Mouse (Mus musculus) forebrain, embryonic 15.5 days (tissue): ENCODE data around the gene Sparcl1. TPM values are rescaled to one million over a fixed set of nuclear protein-coding genes. Genes with fewer than 3 reads are reported as not detected.
A peak's percentile ranks its signal among the peaks of the same experiment; 100 is the strongest.

Experiments
- ATAC-seq: fragments of 200-750 bp; cut with Nextera tagmentation; replicated peaks from 2 replicates; pipeline ENCODE4 v1.8.0; 2017; ENCODE audit warnings: mild to moderate bottlenecking, moderate TSS enrichment, moderate library complexity
- H3K27ac ChIP-seq: fragments of 300-500 bp; sonication (generic); replicated peaks from 2 replicates; pipeline ENCODE4 v1.5.1; 2015; ENCODE audit warnings: mild to moderate bottlenecking, inconsistent platforms
- H3K27me3 ChIP-seq: fragments of 300-500 bp; sonication (generic); 2 replicates; pipeline ENCODE4 v1.6.1; 2015; ENCODE audit warnings: inconsistent platforms
- H3K36me3 ChIP-seq: fragments of 300-500 bp; sonication (generic); 2 replicates; pipeline ENCODE4 v1.6.1; 2015; ENCODE audit warnings: mild to moderate bottlenecking, inconsistent platforms
- H3K4me1 ChIP-seq: fragments of 300-500 bp; sonication (generic); 2 replicates; pipeline ENCODE4 v1.6.1; 2015; ENCODE audit warnings: inconsistent platforms
- H3K4me2 ChIP-seq: fragments of 300-500 bp; sonication (generic); replicated peaks from 2 replicates; pipeline ENCODE4 v1.6.1; 2015; ENCODE audit warnings: mild to moderate bottlenecking, inconsistent platforms
- H3K4me3 ChIP-seq: fragments of 300-500 bp; sonication (generic); 2 replicates; pipeline ENCODE4 v1.5.1; 2015; ENCODE audit warnings: mild to moderate bottlenecking, inconsistent platforms
- H3K9ac ChIP-seq: fragments of 300-500 bp; sonication (generic); replicated peaks from 2 replicates; pipeline ENCODE4 v1.6.1; 2015; ENCODE audit warnings: mild to moderate bottlenecking, inconsistent platforms
- H3K9me3 ChIP-seq: fragments of 300-500 bp; sonication (generic); 2 replicates; pipeline ENCODE4 v1.6.1; 2016; ENCODE audit warnings: inconsistent platforms
- WGBS: fragments of 180-500 bp; shearing (Covaris S2); methylation state at CpG from one replicate; pipeline ENCODE4 v1.1.7; 2015; ENCODE audit warnings: mixed read lengths; 5-methylcytosine and 5-hydroxymethylcytosine counted together
- polyA plus RNA-seq: library from polyadenylated mRNA; unstranded; fragments of >200 nt; fragmentation: Nextera tagmentation; extraction: Ambion mirVana; gene quantifications from 2 replicates; pipeline ENCODE4 v1.2.1, GENCODE M21; 2015

Sparcl1 gene
- polyA plus RNA-seq: 84.2 and 92.8 TPM in 2 replicates

DNA sequence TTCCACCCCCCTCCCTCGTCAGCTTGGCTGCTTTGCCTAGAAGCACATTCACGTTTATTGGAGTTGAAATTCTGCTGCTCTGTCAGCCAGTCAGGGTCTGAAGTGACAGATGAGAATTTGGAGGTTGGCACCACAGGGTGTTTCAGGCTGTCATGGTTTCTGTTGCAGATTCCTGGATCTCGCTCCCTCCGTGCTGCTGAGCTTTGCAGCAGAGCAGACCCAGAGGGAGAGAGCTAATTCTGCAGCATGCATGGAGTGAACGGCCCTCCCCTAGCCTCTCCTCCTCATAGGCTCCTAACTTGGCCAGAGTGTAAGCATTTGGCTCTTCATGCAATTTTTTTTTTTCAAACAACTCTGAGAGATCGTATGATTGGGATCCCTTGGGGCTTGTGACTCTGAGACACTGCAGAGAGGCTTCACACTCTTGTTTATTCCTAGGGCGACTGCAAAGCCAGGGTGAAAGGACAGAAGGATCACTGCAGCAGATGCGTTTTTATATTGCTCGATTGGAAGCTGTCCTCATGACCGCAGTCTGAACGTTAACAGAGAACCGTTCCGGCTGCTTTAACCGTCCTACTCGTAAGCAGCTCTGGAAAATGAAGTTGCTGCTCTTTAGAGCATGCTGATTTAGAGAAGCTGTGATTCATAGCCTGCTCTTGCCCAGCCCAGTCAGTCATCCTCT, at the start of gene Sparcl1:
Sparcl1 (minus strand) TSS at position 243 of the 682 bp plus-strand sequence.
- H3K27ac ChIP-seq: peak within 1 kb of the TSS; percentile 81
- peak within 1 kb of the TSS; percentile 23 for H3K4me3 ChIP-seq
- H3K4me2 ChIP-seq: peak within 1 kb of the TSS; percentile 36
- H3K9ac ChIP-seq: peak within 1 kb of the TSS; percentile 26; the same call in 1 of the 2 replicates
- peak; percentile 67 for ATAC-seq
- H3K9me3 ChIP-seq: no peaks in the 10 kb centered on the region
- H3K4me1 ChIP-seq: peaks cover 59% of the 10 kb centered on the region
- H3K36me3 ChIP-seq: no peaks in the 10 kb centered on the region
- 27% methylated on average over 15 of the region's 15 CpGs for WGBS
- H3K27me3 ChIP-seq: no peaks in the 10 kb centered on the region

DNA sequence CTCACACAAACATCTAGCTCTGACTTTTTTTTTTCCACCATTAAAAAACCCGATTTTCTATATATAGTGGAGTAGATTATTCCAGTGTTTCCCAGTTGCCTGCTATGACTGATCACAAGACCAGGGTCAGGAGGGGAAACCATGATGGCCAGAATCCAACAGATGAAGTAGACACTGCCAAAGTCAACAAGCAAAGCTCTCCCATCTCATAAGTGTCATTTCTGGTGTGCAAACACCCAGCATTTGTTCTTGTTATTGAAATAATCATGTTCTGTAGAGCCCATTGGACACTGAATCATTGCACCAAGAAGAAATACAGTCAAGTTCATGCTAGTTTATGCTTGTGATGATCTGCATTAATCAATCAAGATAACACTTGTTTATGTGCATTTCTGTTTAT, 47.9 kb upstream of the Sparcl1 start:
- WGBS: 84% methylated on average over 1 of the region's 1 CpGs
- Histone ChIP-seq H3K9ac (no peak overlapping the region), H3K9me3 (no peaks in the 10 kb centered on the region), H3K36me3 (no peaks in the 10 kb centered on the region), H3K27ac (no peak overlapping the region), H3K4me2 (no peak overlapping the region), H3K4me1 (no peaks in the 10 kb centered on the region), H3K4me3 (no peak overlapping the region), H3K27me3 (no peaks in the 10 kb centered on the region)
- no peak for ATAC-seq

DNA sequence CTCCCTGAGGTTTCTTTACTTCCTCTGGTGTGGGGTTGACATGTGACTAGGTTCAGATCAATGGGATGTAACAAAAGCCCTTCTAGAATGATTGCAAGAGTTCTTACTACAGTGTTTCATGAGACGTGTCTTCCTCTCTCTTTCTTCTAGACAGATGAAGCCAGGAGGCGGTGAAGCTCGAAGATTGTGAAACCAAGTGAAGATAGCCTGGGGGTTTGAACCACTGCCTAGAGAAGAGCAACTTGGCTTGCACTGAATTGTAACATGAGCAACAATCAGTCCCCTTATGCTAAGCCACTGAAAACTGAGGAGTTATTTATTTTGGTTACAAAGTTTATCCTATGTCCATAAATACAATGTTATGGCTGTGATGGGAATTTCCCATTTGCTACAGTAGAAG, 47.0 kb upstream of the Sparcl1 start:
- Histone ChIP-seq H3K4me3 (no peak overlapping the region), H3K36me3 (no peaks in the 10 kb centered on the region), H3K4me2 (no peak overlapping the region), H3K27ac (no peak overlapping the region), H3K9ac (no peak overlapping the region), H3K4me1 (no peaks in the 10 kb centered on the region), H3K9me3 (no peaks in the 10 kb centered on the region), H3K27me3 (no peaks in the 10 kb centered on the region)
- WGBS: 69% methylated on average over 3 of the region's 3 CpGs
- no peak for ATAC-seq

DNA sequence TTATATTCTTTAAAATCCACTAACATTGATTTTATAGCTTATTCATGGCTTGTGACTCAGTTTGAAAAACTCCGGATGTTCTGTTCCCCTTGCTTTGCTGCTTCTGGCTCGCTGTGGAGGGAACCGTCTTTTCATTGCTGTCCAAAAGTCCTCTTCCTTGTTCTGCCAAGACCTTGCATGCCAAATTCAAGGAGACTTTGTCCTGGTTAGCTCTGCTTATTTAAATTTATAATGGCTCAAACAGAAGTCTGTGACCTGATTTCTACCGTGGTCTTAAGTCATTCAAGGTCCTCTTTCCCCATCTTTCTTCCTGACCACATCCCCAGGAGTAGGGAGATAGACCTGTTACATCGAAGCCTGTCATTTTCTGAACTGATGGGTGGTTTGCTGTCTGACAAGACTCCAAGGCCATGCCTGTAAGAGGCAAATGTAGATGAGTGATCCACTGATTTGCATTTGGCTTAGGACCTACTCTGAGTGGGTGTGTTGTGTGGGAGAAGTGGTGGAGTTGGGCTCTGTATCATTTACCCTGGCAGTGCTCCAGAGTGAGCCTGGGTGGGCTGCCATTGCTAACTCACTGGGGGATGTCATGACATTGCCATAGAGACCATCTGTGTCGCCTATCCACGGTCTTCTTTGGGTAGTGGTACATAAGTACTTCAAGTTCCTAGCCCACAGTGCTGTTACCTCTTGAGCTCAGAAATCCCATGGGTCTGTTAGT, 45.0 kb upstream of the Sparcl1 start:
- Histone ChIP-seq H3K9ac (no peak overlapping the region), H3K36me3 (no peaks in the 10 kb centered on the region), H3K4me2 (no peak overlapping the region), H3K27ac (no peak overlapping the region), H3K4me3 (no peak overlapping the region), H3K4me1 (no peaks in the 10 kb centered on the region), H3K9me3 (no peaks in the 10 kb centered on the region), H3K27me3 (no peaks in the 10 kb centered on the region)
- no peak for ATAC-seq
- 75% methylated on average over 7 of the region's 7 CpGs for WGBS

DNA sequence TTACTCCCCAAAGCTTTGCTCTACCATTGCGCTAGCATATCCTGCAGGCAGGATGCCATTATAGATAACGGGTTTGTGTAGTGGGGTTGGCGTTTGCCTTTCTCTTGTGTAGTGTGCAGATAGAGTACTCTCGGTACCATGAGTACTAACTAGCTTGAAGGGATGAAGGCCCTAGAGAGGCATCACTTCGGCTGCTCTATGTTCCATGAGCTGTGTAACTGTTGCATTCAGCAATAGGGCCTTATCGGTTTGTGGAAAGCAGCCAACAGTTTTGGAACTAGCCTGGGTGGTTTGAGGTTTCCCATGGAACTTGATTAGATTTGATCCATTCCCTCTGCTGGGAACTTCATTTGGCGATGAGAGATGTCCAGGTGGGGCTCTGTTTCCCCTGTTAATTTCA, 44.2 kb upstream of the Sparcl1 start:
- Histone ChIP-seq H3K4me2 (no peak overlapping the region), H3K27me3 (no peaks in the 10 kb centered on the region), H3K27ac (no peak overlapping the region), H3K9me3 (no peaks in the 10 kb centered on the region), H3K4me1 (no peaks in the 10 kb centered on the region), H3K36me3 (no peaks in the 10 kb centered on the region), H3K9ac (no peak overlapping the region), H3K4me3 (no peak overlapping the region)
- no peak for ATAC-seq
- 91% methylated on average over 7 of the region's 7 CpGs for WGBS

DNA sequence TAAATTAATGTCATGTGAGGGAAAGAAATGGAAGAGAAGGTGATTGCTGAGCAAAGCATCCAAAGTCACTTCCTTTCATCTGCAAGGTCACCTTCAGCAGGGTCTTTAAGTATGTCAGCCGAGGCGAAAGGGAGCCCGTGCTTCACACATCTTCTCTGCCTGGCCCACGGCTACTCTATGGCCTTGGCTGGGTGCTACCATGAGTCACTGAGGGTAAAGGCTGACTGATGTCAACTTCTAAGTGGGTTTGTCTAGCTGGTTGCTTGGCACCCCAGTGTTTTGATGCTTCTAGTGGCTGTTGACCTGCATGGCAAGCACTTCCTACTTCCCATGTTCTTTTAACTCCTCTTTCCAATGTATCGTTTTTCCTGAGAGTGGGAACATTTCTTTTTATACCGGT, 36.7 kb upstream of the Sparcl1 start:
- Histone ChIP-seq H3K4me3 (no peak overlapping the region), H3K36me3 (no peaks in the 10 kb centered on the region), H3K27me3 (no peaks in the 10 kb centered on the region), H3K9me3 (no peaks in the 10 kb centered on the region), H3K27ac (no peak overlapping the region), H3K9ac (no peak overlapping the region), H3K4me1 (no peaks in the 10 kb centered on the region), H3K4me2 (no peak overlapping the region)
- WGBS: 93% methylated on average over 6 of the region's 6 CpGs
- ATAC-seq: no peak

DNA sequence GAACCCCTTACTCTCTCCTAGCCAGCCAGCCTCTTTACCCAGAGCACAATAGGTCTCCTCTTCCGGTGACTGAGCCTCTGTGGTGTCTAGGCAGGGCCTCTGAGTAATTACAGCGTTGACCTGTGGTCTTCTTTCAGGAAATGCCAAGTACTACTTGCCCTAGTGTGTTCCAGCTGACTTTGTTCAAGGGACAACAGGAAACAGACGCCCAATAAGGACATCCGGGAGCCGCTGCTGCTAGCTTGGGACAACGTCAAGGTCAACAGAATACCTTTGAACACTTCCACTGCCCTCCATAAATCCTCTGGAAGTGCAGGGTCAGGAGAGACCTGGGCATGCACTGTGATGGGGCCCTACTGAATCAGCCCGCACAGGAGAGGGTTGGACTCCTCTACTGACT, 35.8 kb upstream of the Sparcl1 start:
- no peak overlapping the region for H3K27ac ChIP-seq
- no peaks in the 10 kb centered on the region for H3K36me3 ChIP-seq
- ATAC-seq: no peak
- H3K4me1 ChIP-seq: no peaks in the 10 kb centered on the region
- no peaks in the 10 kb centered on the region for H3K27me3 ChIP-seq
- 82% methylated on average over 7 of the region's 7 CpGs for WGBS
- no peak overlapping the region for H3K4me2 ChIP-seq
- H3K4me3 ChIP-seq: no peak overlapping the region
- H3K9ac ChIP-seq: no peak overlapping the region
- H3K9me3 ChIP-seq: no peaks in the 10 kb centered on the region

DNA sequence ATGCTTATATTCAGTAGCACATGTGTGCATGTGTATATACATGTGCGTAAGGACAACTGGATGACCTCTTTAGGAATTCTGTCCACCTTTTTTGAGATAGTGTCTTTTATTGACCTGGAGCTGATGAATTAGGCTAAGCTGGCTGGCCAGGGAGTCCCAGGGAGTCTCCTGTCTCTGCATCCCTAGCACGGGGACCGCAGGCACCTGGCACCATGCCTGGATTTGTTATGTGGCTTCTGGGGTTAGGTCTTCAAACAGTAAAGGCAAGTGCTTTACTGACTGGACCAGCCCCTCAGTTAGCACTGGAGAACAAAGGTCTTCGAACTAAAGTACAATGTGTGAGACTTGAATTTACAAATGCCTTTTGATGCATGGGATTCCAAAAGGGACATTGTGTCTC, 30.5 kb upstream of the Sparcl1 start:
- Histone ChIP-seq H3K4me1 (no peaks in the 10 kb centered on the region), H3K9ac (no peak overlapping the region), H3K36me3 (no peaks in the 10 kb centered on the region), H3K27ac (no peak overlapping the region), H3K27me3 (no peaks in the 10 kb centered on the region), H3K4me2 (no peak overlapping the region), H3K9me3 (no peaks in the 10 kb centered on the region), H3K4me3 (no peak overlapping the region)
- ATAC-seq: no peak
- WGBS: 84% methylated on average over 4 of the region's 4 CpGs

DNA sequence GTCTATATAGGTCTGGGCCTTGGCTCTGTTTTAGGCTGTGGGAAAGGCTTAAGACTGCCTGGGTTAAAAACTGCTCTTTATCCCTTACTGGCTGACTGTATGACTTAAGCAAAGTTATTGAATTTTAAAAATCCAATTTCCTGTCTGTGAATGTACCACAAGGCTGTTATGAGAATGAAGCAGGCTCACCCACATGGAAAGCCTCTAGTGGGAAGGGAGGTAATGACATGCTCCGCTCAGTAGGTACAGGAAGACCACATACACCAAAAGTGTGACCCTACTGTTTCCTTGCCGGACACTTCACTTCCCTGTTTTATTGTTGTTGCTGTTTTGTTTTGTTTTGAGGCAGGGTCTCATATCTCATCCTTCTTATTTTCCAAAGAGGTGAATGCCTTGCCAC, 27.5 kb upstream of the Sparcl1 start:
- no peak for ATAC-seq
- Histone ChIP-seq H3K4me3 (no peak overlapping the region), H3K9ac (no peak overlapping the region), H3K27me3 (no peaks in the 10 kb centered on the region), H3K27ac (no peak overlapping the region), H3K9me3 (no peaks in the 10 kb centered on the region), H3K4me1 (no peaks in the 10 kb centered on the region), H3K36me3 (no peaks in the 10 kb centered on the region), H3K4me2 (no peak overlapping the region)
- WGBS: 91% methylated on average over 2 of the region's 2 CpGs

DNA sequence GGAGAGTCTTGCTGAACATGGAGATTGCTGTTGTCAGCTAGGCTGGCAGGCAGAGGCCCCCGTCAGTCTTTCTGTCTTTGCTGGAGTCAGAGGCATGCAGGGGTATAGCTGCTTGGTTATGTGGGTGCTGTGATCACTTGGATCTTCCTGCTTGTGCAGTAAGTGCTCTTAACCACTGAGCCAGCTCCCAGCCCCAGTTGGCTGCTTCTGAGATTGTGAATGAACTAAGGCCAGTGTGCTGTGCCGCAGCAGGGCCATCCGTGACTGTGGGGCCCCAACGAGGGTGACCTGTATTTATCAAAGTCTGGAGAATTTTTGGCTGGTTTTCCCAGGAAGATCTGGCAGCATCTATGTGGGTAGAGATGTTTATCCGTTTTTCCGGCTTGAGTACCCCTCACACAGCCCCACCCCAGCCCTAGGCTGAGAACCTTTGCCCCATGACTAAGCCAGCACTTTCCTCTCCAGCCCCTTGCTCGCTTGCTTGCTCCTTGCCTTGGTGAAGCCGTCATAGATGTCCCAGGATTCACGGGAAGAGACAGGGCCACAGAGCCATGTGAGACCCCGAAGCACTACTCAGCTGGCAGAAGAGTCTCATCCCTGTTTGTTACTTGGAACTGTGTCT, 24.5 kb upstream of the Sparcl1 start:
- no peaks in the 10 kb centered on the region for H3K9me3 ChIP-seq
- no peak overlapping the region for H3K4me3 ChIP-seq
- H3K27ac ChIP-seq: no peak overlapping the region
- ATAC-seq: no peak
- no peak overlapping the region for H3K4me2 ChIP-seq
- WGBS: 82% methylated on average over 10 of the region's 10 CpGs
- H3K4me1 ChIP-seq: no peaks in the 10 kb centered on the region
- no peaks in the 10 kb centered on the region for H3K36me3 ChIP-seq
- no peaks in the 10 kb centered on the region for H3K27me3 ChIP-seq
- no peak overlapping the region for H3K9ac ChIP-seq

DNA sequence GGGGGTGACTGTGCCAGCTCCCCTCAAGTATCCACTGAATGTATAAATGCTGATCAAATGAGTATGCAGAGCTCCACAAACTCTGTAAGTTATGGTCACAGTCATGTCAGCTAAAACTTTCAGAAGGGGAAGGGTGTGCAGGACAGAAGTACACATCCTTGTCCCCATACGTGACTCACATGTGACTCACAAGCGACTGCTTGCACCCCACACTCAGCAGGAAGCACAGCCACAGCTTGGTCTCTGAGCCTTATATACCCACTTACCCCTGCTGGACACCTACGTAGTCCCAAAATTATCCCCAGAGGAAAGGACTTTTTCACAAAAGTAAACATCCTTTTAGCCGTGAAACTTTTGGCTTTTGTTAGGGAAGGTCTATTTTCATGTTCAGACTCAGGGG, 20.2 kb upstream of the Sparcl1 start:
- Histone ChIP-seq H3K9ac (no peak overlapping the region), H3K4me1 (no peaks in the 10 kb centered on the region)

DNA sequence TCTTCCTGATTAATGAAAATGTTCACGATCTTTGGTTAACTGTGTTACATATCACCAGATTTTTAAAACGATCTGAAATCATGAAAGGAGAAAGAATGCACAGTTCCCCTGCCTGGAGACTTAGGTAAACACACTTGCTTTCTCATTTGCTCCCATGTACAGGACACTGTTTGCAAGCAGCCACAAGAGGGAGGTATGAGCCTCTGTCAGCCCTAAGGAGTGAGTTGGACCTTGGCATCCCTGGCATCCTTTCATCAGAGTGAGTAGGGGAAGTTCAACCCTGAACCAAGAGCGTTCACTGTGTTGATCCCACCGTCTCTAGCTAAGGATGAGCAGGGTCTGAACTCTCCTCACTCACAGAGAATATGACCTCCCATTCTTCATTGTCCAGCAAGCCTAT, 18.0 kb upstream of the Sparcl1 start:
- H3K4me1 ChIP-seq: no peaks in the 10 kb centered on the region
- H3K4me3 ChIP-seq: no peak overlapping the region
- no peak overlapping the region for H3K27ac ChIP-seq
- H3K27me3 ChIP-seq: no peaks in the 10 kb centered on the region
- H3K36me3 ChIP-seq: no peaks in the 10 kb centered on the region
- H3K4me2 ChIP-seq: no peak overlapping the region
- 77% methylated on average over 4 of the region's 4 CpGs for WGBS
- ATAC-seq: no peak
- H3K9me3 ChIP-seq: no peaks in the 10 kb centered on the region
- H3K9ac ChIP-seq: no peak overlapping the region

More for the DNA sequence above, 20.2 kb upstream of the Sparcl1 start:
- H3K9me3 ChIP-seq: no peaks in the 10 kb centered on the region
- H3K4me3 ChIP-seq: no peak overlapping the region
- ATAC-seq: no peak
- no peak overlapping the region for H3K27ac ChIP-seq
- 76% methylated on average over 4 of the region's 4 CpGs for WGBS
- no peaks in the 10 kb centered on the region for H3K36me3 ChIP-seq
- H3K27me3 ChIP-seq: no peaks in the 10 kb centered on the region
- H3K4me2 ChIP-seq: no peak overlapping the region
